Mouse (Mus musculus) myocyte (in vitro differentiated cells): Measurements from ENCODE around the gene Rbm19.

Experiments
- E2F4 ChIP-seq: IDR thresholded peaks from one replicate; pipeline ENCODE4 v1.6.1; 2011; ENCODE audit warnings: mild to moderate bottlenecking, control low read depth, moderate library complexity; ENCODE audit not compliant: insufficient read depth
- MAX ChIP-seq: IDR thresholded peaks from one replicate; pipeline ENCODE4 v1.6.1; 2011; ENCODE audit warnings: low read depth, mild to moderate bottlenecking, control low read depth
- POLR2A ChIP-seq: IDR thresholded peaks from one replicate; pipeline ENCODE4 v1.6.1; 2011; ENCODE audit warnings: low read depth, mild to moderate bottlenecking, control low read depth, moderate library complexity; ENCODE audit not compliant: insufficient read length
- POLR2AphosphoS2 ChIP-seq: IDR thresholded peaks from one replicate; pipeline ENCODE4 v1.6.1; 2011; ENCODE audit warnings: low read depth, control low read depth; ENCODE audit not compliant: insufficient read length
- TCF12 ChIP-seq: IDR thresholded peaks from one replicate; pipeline ENCODE4 v1.6.1; 2011; ENCODE audit warnings: mild to moderate bottlenecking, control low read depth; ENCODE audit not compliant: poor library complexity, insufficient read depth, severe bottlenecking
- USF1 ChIP-seq: IDR thresholded peaks from one replicate; pipeline ENCODE4 v1.6.1; 2011; ENCODE audit warnings: low read depth, mild to moderate bottlenecking, control low read depth, moderate library complexity

GRCm38 (mm10) chr5:120145371-120146050 is 29.2 kb downstream of the Rbm19 start:
- TF ChIP-seq POLR2A (no peak), POLR2AphosphoS2 (no peak), TCF12 (no peak), E2F4 (no peak), MAX (no peak), USF1 (no peak)
